Mouse (Mus musculus) forebrain, embryonic 10.5 days (tissue): ENCODE data around the gene Oscp1. TPM values are rescaled to one million over a fixed set of nuclear protein-coding genes. Genes with fewer than 3 reads are reported as not detected.

Experiments used
- DNase-seq: peaks from one replicate; pipeline ENCODE4 v3.0.0-alpha.2; 2017; ENCODE audit warnings: low spot score; ENCODE audit errors: extremely low spot score
- H3K27ac ChIP-seq: fragments of 300-500 bp; sonication (generic); 2 replicates; pipeline ENCODE4 v1.5.1; 2016; ENCODE audit warnings: mild to moderate bottlenecking
- H3K27me3 ChIP-seq: fragments of 300-500 bp; sonication (generic); 2 replicates; pipeline ENCODE4 v1.6.1; 2016; ENCODE audit warnings: mild to moderate bottlenecking; ENCODE audit not compliant: poor library complexity, severe bottlenecking
- H3K36me3 ChIP-seq: fragments of 300-500 bp; sonication (generic); replicated peaks from 2 replicates; pipeline ENCODE4 v1.6.1; 2016; ENCODE audit warnings: mild to moderate bottlenecking, moderate library complexity
- H3K4me1 ChIP-seq: fragments of 300-500 bp; sonication (generic); 2 replicates; pipeline ENCODE4 v1.6.1; 2016
- H3K4me3 ChIP-seq: fragments of 300-500 bp; sonication (generic); 2 replicates; pipeline ENCODE4 v1.5.1; 2016; ENCODE audit warnings: mild to moderate bottlenecking, moderate library complexity
- H3K9me3 ChIP-seq: fragments of 300-500 bp; sonication (generic); 2 replicates; pipeline ENCODE4 v1.6.1; 2016; ENCODE audit warnings: mild to moderate bottlenecking, moderate library complexity
- WGBS: fragments of 180-500 bp; shearing (Covaris S2); methylation state at CpG from one replicate; pipeline ENCODE4 v1.1.7; 2016; 5-methylcytosine and 5-hydroxymethylcytosine counted together
- polyA plus RNA-seq: library from polyadenylated mRNA; unstranded; fragments of >200 nt; fragmentation: Nextera tagmentation; extraction: Ambion mirVana; gene quantifications from 2 replicates; pipeline ENCODE4 v1.2.1, GENCODE M21; 2016

The Oscp1 gene
- polyA plus RNA-seq, 1 experiment from 2014 or later, result 34.4 TPM

- no peaks in the 10 kb centered on the region for H3K27me3 ChIP-seq
- H3K9me3 ChIP-seq, result no peaks in the 10 kb centered on the region
- 16% methylated on average over 19 of the region's 19 CpGs for WGBS
- peaks cover 19% of the 10 kb centered on the region for H3K4me1 ChIP-seq
- peaks cover 44% of the 10 kb centered on the region for H3K36me3 ChIP-seq
- peak overlapping the region; percentile 88 for H3K27ac ChIP-seq
- peak overlapping the region; percentile 68 for H3K4me3 ChIP-seq
- DNase-seq, result no peak
Measured at GRCm38 (mm10) chr4:126057207-126058133, 895 bp upstream of the Oscp1 start.

GRCm38 (mm10) chr4:126058997-126059362 is 615 bp downstream of the Oscp1 start:
- WGBS, result 45% methylated on average over 9 of the region's 9 CpGs
- H3K27ac ChIP-seq, result peak overlapping the region; percentile 88

GRCm38 (mm10) chr4:126062856-126063255 is 4.5 kb downstream of the Oscp1 start:
- Histone ChIP-seq H3K9me3 (no peaks in the 10 kb centered on the region), H3K27me3 (no peaks in the 10 kb centered on the region), H3K4me1 (peaks cover 11% of the 10 kb centered on the region), H3K27ac (no peak overlapping the region), H3K36me3 (no peaks in the 10 kb centered on the region), H3K4me3 (no peak overlapping the region)
- WGBS, result 32% methylated on average over 1 of the region's 1 CpGs
- DNase-seq, result no peak

More at GRCm38 (mm10) chr4:126058997-126059362, 615 bp downstream of the Oscp1 start:
- Histone ChIP-seq H3K4me1 (peaks cover 19% of the 10 kb centered on the region), H3K4me3 (peak overlapping the region; percentile 68), H3K36me3 (peaks cover 29% of the 10 kb centered on the region), H3K9me3 (no peaks in the 10 kb centered on the region), H3K27me3 (no peaks in the 10 kb centered on the region)
- no peak for DNase-seq

- Histone ChIP-seq H3K27me3 (no peaks in the 10 kb centered on the region), H3K36me3 (no peaks in the 10 kb centered on the region), H3K4me3 (no peak overlapping the region), H3K9me3 (no peaks in the 10 kb centered on the region; the same call in 1 of the 2 replicates), H3K4me1 (no peaks in the 10 kb centered on the region), H3K27ac (no peak overlapping the region)
- DNase-seq, result no peak
- 93% methylated on average over 7 of the region's 7 CpGs for WGBS
Measured at GRCm38 (mm10) chr4:126065241-126065640, 6.9 kb downstream of the Oscp1 start.

- Histone ChIP-seq H3K4me1 (no peaks in the 10 kb centered on the region), H3K27me3 (no peaks in the 10 kb centered on the region), H3K9me3 (no peaks in the 10 kb centered on the region; the same call in 1 of the 2 replicates), H3K27ac (no peak overlapping the region), H3K36me3 (0 out of 2 replicates have a peak, but pooled peaks cover 2% of the 10 kb centered on the region), H3K4me3 (no peak overlapping the region)
- no peak for DNase-seq
- WGBS, result 85% methylated on average over 15 of the region's 15 CpGs
Measured at GRCm38 (mm10) chr4:126067401-126068077, 9.2 kb downstream of the Oscp1 start.

GRCm38 (mm10) chr4:126068842-126069241 is 10.5 kb downstream of the Oscp1 start:
- H3K9me3 ChIP-seq, result no peaks in the 10 kb centered on the region; the same call in 1 of the 2 replicates
- no peaks in the 10 kb centered on the region for H3K27me3 ChIP-seq
- 88% methylated on average over 6 of the region's 6 CpGs for WGBS
- no peaks in the 10 kb centered on the region for H3K4me1 ChIP-seq
- no peak overlapping the region for H3K27ac ChIP-seq
- no peak overlapping the region for H3K4me3 ChIP-seq
- no peak for DNase-seq
- peaks cover 5% of the 10 kb centered on the region; the same call in 1 of the 2 replicates for H3K36me3 ChIP-seq

- no peak overlapping the region for H3K4me3 ChIP-seq
- no peaks in the 10 kb centered on the region for H3K4me1 ChIP-seq
- peaks cover 30% of the 10 kb centered on the region for H3K36me3 ChIP-seq
- 83% methylated on average over 6 of the region's 6 CpGs for WGBS
- H3K27ac ChIP-seq, result no peak overlapping the region
- no peaks in the 10 kb centered on the region for H3K27me3 ChIP-seq
- DNase-seq, result no peak
- no peaks in the 10 kb centered on the region for H3K9me3 ChIP-seq
Measured at GRCm38 (mm10) chr4:126077833-126078232, 19.5 kb downstream of the Oscp1 start.

- H3K27me3 ChIP-seq, result no peaks in the 10 kb centered on the region
- no peak overlapping the region for H3K4me3 ChIP-seq
- peaks cover 34% of the 10 kb centered on the region for H3K36me3 ChIP-seq
- no peaks in the 10 kb centered on the region for H3K9me3 ChIP-seq
- DNase-seq, result no peak
- no peaks in the 10 kb centered on the region for H3K4me1 ChIP-seq
- 80% methylated on average over 4 of the region's 4 CpGs for WGBS
- H3K27ac ChIP-seq, result no peak overlapping the region
Measured at GRCm38 (mm10) chr4:126079266-126079665, 20.9 kb downstream of the Oscp1 start.

- WGBS, result 89% methylated on average over 1 of the region's 1 CpGs
- Histone ChIP-seq H3K27ac (no peak overlapping the region), H3K4me3 (no peak overlapping the region), H3K27me3 (no peaks in the 10 kb centered on the region), H3K36me3 (peaks cover 24% of the 10 kb centered on the region), H3K4me1 (0 out of 2 replicates have a peak, but pooled peaks cover 3% of the 10 kb centered on the region), H3K9me3 (no peaks in the 10 kb centered on the region)
- no peak for DNase-seq
Measured at GRCm38 (mm10) chr4:126081601-126082000, 23.2 kb downstream of the Oscp1 start.

GRCm38 (mm10) chr4:126083021-126083420 is 24.7 kb downstream of the Oscp1 start:
- Histone ChIP-seq H3K27ac (no peak overlapping the region), H3K4me3 (no peak overlapping the region), H3K4me1 (0 out of 2 replicates have a peak, but pooled peaks cover 3% of the 10 kb centered on the region), H3K9me3 (no peaks in the 10 kb centered on the region), H3K27me3 (no peaks in the 10 kb centered on the region), H3K36me3 (peaks cover 24% of the 10 kb centered on the region)
- WGBS, result 93% methylated on average over 9 of the region's 9 CpGs
- DNase-seq, result no peak

GRCm38 (mm10) chr4:126084382-126084781 is 26.0 kb downstream of the Oscp1 start:
- Histone ChIP-seq H3K27me3 (no peaks in the 10 kb centered on the region), H3K4me1 (0 out of 2 replicates have a peak, but pooled peaks cover 3% of the 10 kb centered on the region), H3K4me3 (no peak overlapping the region), H3K36me3 (peaks cover 26% of the 10 kb centered on the region), H3K27ac (no peak overlapping the region), H3K9me3 (no peaks in the 10 kb centered on the region)
- WGBS, result 78% methylated on average over 8 of the region's 8 CpGs
- DNase-seq, result no peak

GRCm38 (mm10) chr4:126085996-126086576 is 27.7 kb downstream of the Oscp1 start:
- Histone ChIP-seq H3K4me1 (0 out of 2 replicates have a peak, but pooled peaks cover 3% of the 10 kb centered on the region), H3K27me3 (no peaks in the 10 kb centered on the region), H3K4me3 (no peak overlapping the region), H3K9me3 (no peaks in the 10 kb centered on the region), H3K27ac (no peak overlapping the region), H3K36me3 (peaks cover 26% of the 10 kb centered on the region)
- WGBS, result 39% methylated on average over 7 of the region's 7 CpGs
- peak; percentile 79 for DNase-seq
